Mouse (Mus musculus) stomach, embryonic 14.5 days (tissue): Measurements from ENCODE around the gene Zbed4. TPM values are rescaled to one million over a fixed set of nuclear protein-coding genes. Genes with fewer than 3 reads are reported as not detected.
"Not testable (repeated sequence)": the region's sequence is repeated elsewhere in the genome, so short reads cannot be mapped to it uniquely, and the experiment has no call there.

ENCODE experiments used
- ATAC-seq: fragments of 200-750 bp; cut with Nextera tagmentation; 2 replicates; pipeline ENCODE4 v1.8.0; 2017; ENCODE audit warnings: low read depth, moderate TSS enrichment; ENCODE audit not compliant: insufficient number of reproducible peaks, insufficient read depth, low FRiP score
- H3K27ac ChIP-seq: fragments of 300-500 bp; sonication (generic); 2 replicates; pipeline ENCODE4 v1.5.1; 2014; ENCODE audit warnings: mild to moderate bottlenecking, low read length, moderate library complexity, mixed read lengths
- H3K27me3 ChIP-seq: fragments of 300-500 bp; sonication (generic); 2 replicates; pipeline ENCODE4 v1.6.1; 2014; ENCODE audit warnings: low read length, control low read depth, mixed read lengths; ENCODE audit not compliant: control insufficient read depth, insufficient read depth
- H3K36me3 ChIP-seq: fragments of 300-500 bp; sonication (generic); 2 replicates; pipeline ENCODE4 v1.6.1; 2014; ENCODE audit warnings: mild to moderate bottlenecking, control low read depth, low read length, moderate library complexity, mixed read lengths; ENCODE audit not compliant: control insufficient read depth, insufficient read depth
- H3K4me1 ChIP-seq: fragments of 300-500 bp; sonication (generic); 2 replicates; pipeline ENCODE4 v1.6.1; 2014; ENCODE audit warnings: low read length, control low read depth, mixed read lengths; ENCODE audit not compliant: control insufficient read depth, insufficient read depth
- H3K4me2 ChIP-seq: fragments of 300-500 bp; sonication (generic); replicated peaks from 2 replicates; pipeline ENCODE4 v1.6.1; 2014; ENCODE audit warnings: low read depth, low read length, control low read depth
- H3K4me3 ChIP-seq: fragments of 300-500 bp; sonication (generic); 2 replicates; pipeline ENCODE4 v1.5.1; 2014; ENCODE audit warnings: low read depth, low read length, control low read depth
- H3K9ac ChIP-seq: fragments of 300-500 bp; sonication (generic); replicated peaks from 2 replicates; pipeline ENCODE4 v1.6.1; 2014; ENCODE audit warnings: low read depth, mild to moderate bottlenecking, control low read depth, low read length, moderate library complexity, mixed read lengths
- H3K9me3 ChIP-seq: fragments of 300-500 bp; sonication (generic); 2 replicates; pipeline ENCODE4 v1.6.1; 2016; ENCODE audit warnings: low read depth, low read length, control low read depth; ENCODE audit not compliant: control insufficient read depth
- WGBS: fragments of 180-500 bp; shearing (Covaris S2); extraction: QIAGEN DNeasy Blood & Tissue Kit; methylation state at CpG from one replicate; pipeline ENCODE4 v1.1.7; 2014; 5-methylcytosine and 5-hydroxymethylcytosine counted together
- polyA plus RNA-seq: library from polyadenylated mRNA; unstranded; fragments of >200 nt; fragmentation: Nextera tagmentation; extraction: Ambion mirVana; gene quantifications from 2 replicates; pipeline ENCODE4 v1.2.1, GENCODE M21; 2014

Zbed4 gene
- polyA plus RNA-seq, 1 experiment from 2014 or later, result 18.5 TPM

GRCm38 (mm10) chr15:88802348-88802747 is 50.9 kb downstream of the Zbed4 start:
- no peaks in the 10 kb centered on the region for H3K27me3 ChIP-seq
- H3K4me2 ChIP-seq, result no peak overlapping the region
- no peaks in the 10 kb centered on the region for H3K4me1 ChIP-seq
- H3K9ac ChIP-seq, result no peak overlapping the region
- 89% methylated on average over 6 of the region's 6 CpGs for WGBS
- no peak overlapping the region for H3K27ac ChIP-seq
- no peaks in the 10 kb centered on the region for H3K9me3 ChIP-seq
- no peak overlapping the region for H3K4me3 ChIP-seq
- ATAC-seq, result no peak
- H3K36me3 ChIP-seq, result peaks cover 16% of the 10 kb centered on the region

- WGBS, result 72% methylated on average over 8 of the region's 8 CpGs
- Histone ChIP-seq H3K9ac (no peak overlapping the region), H3K27me3 (no peaks in the 10 kb centered on the region), H3K27ac (no peak overlapping the region), H3K4me1 (no peaks in the 10 kb centered on the region), H3K4me3 (no peak overlapping the region), H3K9me3 (no peaks in the 10 kb centered on the region), H3K4me2 (no peak overlapping the region), H3K36me3 (peaks cover 25% of the 10 kb centered on the region)
- ATAC-seq, result no peak
These were observed 56.7 kb downstream of the Zbed4 start for GRCm38 (mm10) chr15:88808121-88808520.

DNA sequence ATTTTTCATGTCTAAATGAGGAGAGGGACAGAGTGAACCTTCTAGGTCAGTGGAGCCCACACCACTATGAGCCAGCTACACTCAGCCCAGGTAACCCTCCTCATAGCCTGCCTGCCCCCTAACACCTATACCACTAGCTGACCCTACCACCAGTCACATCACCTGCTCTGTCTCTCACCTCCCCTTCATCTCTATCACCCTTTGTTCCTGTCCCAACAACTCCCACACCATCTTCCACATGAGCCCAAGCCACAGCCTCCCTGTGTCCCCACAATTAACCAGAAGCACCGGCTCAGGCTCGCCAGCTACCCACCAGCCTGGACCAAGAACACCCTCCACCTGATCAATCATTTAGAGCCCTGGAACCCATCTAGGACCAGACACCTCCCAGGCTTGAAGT is 58.9 kb downstream of the Zbed4 start:
- 93% methylated on average over 2 of the region's 2 CpGs for WGBS
- Histone ChIP-seq H3K9ac (no peak overlapping the region), H3K4me3 (no peak overlapping the region), H3K27me3 (no peaks in the 10 kb centered on the region), H3K4me2 (no peak overlapping the region), H3K27ac (no peak overlapping the region), H3K4me1 (no peaks in the 10 kb centered on the region), H3K9me3 (no peaks in the 10 kb centered on the region), H3K36me3 (peaks cover 22% of the 10 kb centered on the region)
- no peak for ATAC-seq

- 0 out of 2 replicates have a peak, but pooled peaks cover under 1% of the 10 kb centered on the region for H3K4me1 ChIP-seq
- no peak overlapping the region for H3K4me2 ChIP-seq
- no peak for ATAC-seq
- H3K27me3 ChIP-seq, result no peaks in the 10 kb centered on the region
- peaks cover 12% of the 10 kb centered on the region for H3K36me3 ChIP-seq
- H3K4me3 ChIP-seq, result no peak overlapping the region
- H3K9ac ChIP-seq, result no peak overlapping the region
- WGBS, result 84% methylated on average over 3 of the region's 3 CpGs
- no peak overlapping the region for H3K27ac ChIP-seq
- no peaks in the 10 kb centered on the region for H3K9me3 ChIP-seq
These were observed 61.8 kb downstream of the Zbed4 start for GRCm38 (mm10) chr15:88813262-88813661.

- ATAC-seq, H3K4me1 ChIP-seq, H3K9me3 ChIP-seq, H3K4me3 ChIP-seq, H3K27me3 ChIP-seq, H3K27ac ChIP-seq, H3K4me2 ChIP-seq, H3K9ac ChIP-seq: not testable (repeated sequence)
- H3K36me3 ChIP-seq, result peaks cover 12% of the 10 kb centered on the region
- 95% methylated on average over 2 of the region's 2 CpGs for WGBS
These were observed 62.4 kb downstream of the Zbed4 start for GRCm38 (mm10) chr15:88813873-88814272.

DNA sequence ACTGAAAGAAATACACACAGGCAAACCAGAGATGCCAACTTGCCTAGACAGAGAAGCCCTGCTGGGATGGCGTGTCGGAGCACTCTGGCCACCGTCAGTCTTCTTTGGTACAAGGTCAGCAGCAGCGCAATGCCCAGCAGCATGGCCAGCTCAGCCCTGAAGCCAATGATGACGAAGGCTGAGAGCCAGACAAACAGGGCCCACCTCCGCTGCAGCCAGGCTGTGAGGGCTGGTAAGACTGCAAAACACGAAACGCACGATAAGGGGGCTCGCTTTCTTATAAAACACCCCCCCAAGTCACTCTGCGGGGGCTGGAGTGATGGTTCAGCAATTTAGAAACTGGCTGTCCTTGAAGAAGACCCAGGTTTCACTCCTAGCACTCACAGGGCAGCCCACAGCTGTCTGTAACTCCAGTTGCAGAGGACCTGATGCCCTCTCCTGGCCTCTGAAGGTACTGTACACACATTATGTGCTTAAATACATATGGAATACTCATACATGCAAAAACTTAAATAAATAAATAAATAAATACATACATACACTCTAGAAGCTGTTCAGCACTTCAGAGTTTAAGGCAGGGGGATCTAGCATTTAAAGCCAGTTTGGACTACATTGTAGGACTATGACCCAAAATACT is 63.1 kb downstream of the Zbed4 start:
- Histone ChIP-seq H3K4me2 (no peak overlapping the region), H3K9ac (no peak overlapping the region), H3K4me3 (no peak overlapping the region), H3K27ac (no peak overlapping the region), H3K27me3 (no peaks in the 10 kb centered on the region), H3K36me3 (peaks cover 12% of the 10 kb centered on the region), H3K9me3 (no peaks in the 10 kb centered on the region), H3K4me1 (0 out of 2 replicates have a peak, but pooled peaks cover 5% of the 10 kb centered on the region)
- 92% methylated on average over 11 of the region's 11 CpGs for WGBS
- ATAC-seq, result no peak

DNA sequence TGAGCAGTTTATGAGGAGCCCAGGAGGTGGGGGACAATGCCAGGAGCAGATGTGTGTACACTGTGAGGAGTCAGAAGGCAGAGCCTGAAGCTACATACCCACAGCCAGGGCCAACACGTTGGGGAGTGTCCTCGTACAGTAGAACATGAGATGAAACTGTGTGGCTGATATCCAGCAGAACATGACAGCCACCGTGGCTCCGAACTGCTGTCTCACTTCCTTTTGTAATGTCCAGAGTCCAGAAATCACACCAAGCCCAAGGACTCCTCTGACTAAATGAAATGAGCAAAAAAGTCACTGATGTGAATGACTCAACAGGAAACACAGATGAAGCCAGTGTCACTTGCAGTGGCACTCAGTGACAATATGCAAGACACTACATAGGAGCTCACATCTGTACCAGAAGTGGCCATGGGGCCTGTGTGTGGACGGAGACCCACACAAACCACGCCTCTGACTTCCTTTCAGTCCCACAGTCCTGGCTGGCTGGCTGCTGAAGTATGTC is 63.8 kb downstream of the Zbed4 start:
- Histone ChIP-seq H3K9me3 (no peaks in the 10 kb centered on the region), H3K4me2 (no peak overlapping the region), H3K9ac (no peak overlapping the region), H3K36me3 (peaks cover 12% of the 10 kb centered on the region), H3K27me3 (no peaks in the 10 kb centered on the region), H3K4me1 (peaks cover 7% of the 10 kb centered on the region; the same call in 1 of the 2 replicates), H3K27ac (no peak overlapping the region), H3K4me3 (no peak overlapping the region)
- ATAC-seq, result no peak
- 89% methylated on average over 6 of the region's 6 CpGs for WGBS

- under 1% methylated on average over 88 of the region's 88 CpGs for WGBS
- Histone ChIP-seq H3K4me2 (peak within 1 kb of the TSS; percentile 77), H3K27me3 (no peaks in the 10 kb centered on the region), H3K27ac (peak within 1 kb of the TSS; percentile 61; the same call in 1 of the 2 replicates), H3K36me3 (peaks cover 12% of the 10 kb centered on the region), H3K9me3 (no peaks in the 10 kb centered on the region), H3K4me3 (peak within 1 kb of the TSS; percentile 82), H3K4me1 (peaks cover 15% of the 10 kb centered on the region; the same call in 1 of the 2 replicates), H3K9ac (peak within 1 kb of the TSS; percentile 80)
- ATAC-seq, result peak; percentile 98
These were observed 67.8 kb downstream of the Zbed4 start, which contains the start of the genes Alg12 and Creld2 for GRCm38 (mm10) chr15:88819026-88819905. Gene Alg12, minus strand, starts transcription at chr15:88819318. Gene Creld2, plus strand, starts transcription at chr15:88819646.
